Mouse (Mus musculus): Measurements from ENCODE around the gene Vmn1r125. TPM values are rescaled to one million over a fixed set of nuclear protein-coding genes. Genes with fewer than 3 reads are reported as not detected.
"Not testable (repeated sequence)": the region's sequence is repeated elsewhere in the genome, so short reads cannot be mapped to it uniquely, and the experiment has no call there.

Gene Vmn1r125
- total RNA-seq (2014; rRNA removed) (not detected in 2 replicates), polyA plus RNA-seq (2015; fragmentation: Nextera tagmentation; extraction: Ambion mirVana) (not detected in 2 replicates)

DNA sequence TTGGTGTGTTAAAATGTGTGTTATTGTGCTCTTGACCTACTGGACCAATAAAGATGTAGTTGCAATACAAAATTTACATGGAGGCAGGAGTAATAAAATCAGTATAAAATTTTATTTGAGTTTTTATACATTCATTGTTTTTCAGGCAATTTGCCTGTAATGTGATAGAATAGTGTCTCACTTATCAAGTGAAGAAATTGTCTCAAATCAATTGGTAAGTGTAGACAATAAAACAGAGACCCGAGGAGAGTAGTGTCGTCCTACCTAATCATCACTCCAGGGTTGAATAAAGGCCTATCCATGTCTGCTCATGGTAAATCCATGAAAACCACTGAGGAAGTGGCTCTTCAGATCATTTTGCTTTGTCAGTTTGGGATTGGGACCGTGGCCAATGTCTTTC, at the start of gene Vmn1r125:
TSS of gene Vmn1r125 (plus strand) at position 301 of the 400 bp plus-strand sequence.
- H3K36me3 ChIP-seq (ENCODE audit: insufficient read depth); H3K27me3 ChIP-seq (ENCODE audit: insufficient read depth, low read length); ATAC-seq; H3K4me1 ChIP-seq (ENCODE audit: insufficient read depth); H3K9ac ChIP-seq; H3K4me2 ChIP-seq (ENCODE audit: low read depth); H3K27ac ChIP-seq (ENCODE audit: low read depth, low read length); DNase-seq; H3K4me3 ChIP-seq (ENCODE audit: low read depth, low read length); H3K9me3 ChIP-seq (ENCODE audit: low read length): not testable (repeated sequence)
- WGBS: 65% methylated on average over 3 of the region's 3 CpGs

DNA sequence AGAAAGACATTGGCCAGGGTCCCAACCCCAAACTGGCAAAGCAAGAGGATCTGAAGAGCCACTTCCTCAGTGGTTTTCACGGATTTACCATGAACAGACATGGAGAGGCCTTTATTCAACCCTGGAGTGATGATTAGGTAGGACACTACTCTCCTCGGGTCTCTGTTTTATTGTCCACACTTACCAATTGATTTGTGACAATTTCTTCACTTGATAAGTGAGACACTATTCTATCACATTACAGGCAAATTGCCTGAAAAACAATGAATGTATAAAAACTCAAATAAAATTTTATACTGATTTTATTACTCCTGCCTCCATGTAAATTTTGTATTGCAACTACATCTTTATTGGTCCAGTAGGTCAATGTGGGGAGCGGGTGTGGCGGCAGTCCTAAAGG, 11.5 kb upstream of the Vmn1r125 start, which contains the start of gene Vmn1r124:
TSS of gene Vmn1r124 (minus strand) at position 101 of the 400 bp plus-strand sequence.
- not testable (repeated sequence) for H3K9me3 ChIP-seq (ENCODE audit: low read length); H3K4me2 ChIP-seq (ENCODE audit: low read depth); ATAC-seq; H3K9ac ChIP-seq; H3K4me3 ChIP-seq (ENCODE audit: low read depth, low read length); H3K27me3 ChIP-seq (ENCODE audit: insufficient read depth, low read length); H3K36me3 ChIP-seq (ENCODE audit: insufficient read depth); DNase-seq; H3K4me1 ChIP-seq (ENCODE audit: insufficient read depth); H3K27ac ChIP-seq (ENCODE audit: low read depth, low read length)
- 75% methylated on average over 4 of the region's 4 CpGs for WGBS

DNA sequence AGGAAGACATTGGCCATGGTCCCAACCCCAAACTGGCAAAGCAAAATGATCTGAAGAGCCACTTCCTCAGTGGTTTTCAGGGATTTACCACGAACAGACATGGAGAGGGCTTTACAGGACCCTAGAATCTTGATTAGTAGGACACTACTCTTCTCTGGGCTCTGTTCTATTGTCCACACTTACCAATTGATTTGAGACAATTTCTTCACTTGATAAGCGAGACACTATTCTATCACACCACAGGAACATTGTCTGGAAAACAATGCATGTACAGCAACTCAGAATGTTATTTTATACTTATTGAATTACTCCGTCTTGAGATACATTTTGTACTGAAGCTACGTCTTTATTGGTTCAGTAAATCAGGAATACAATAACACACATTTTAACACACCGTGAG, 29.4 kb downstream of the Vmn1r125 start, which contains the start of gene Vmn1r126:
TSS of gene Vmn1r126 (minus strand) at position 101 of the 400 bp plus-strand sequence.
- H3K36me3 ChIP-seq (ENCODE audit: insufficient read depth); H3K9ac ChIP-seq; H3K4me3 ChIP-seq (ENCODE audit: low read depth, low read length); H3K27ac ChIP-seq (ENCODE audit: low read depth, low read length); H3K9me3 ChIP-seq (ENCODE audit: low read length); H3K4me1 ChIP-seq (ENCODE audit: insufficient read depth); H3K27me3 ChIP-seq (ENCODE audit: insufficient read depth, low read length); ATAC-seq; H3K4me2 ChIP-seq (ENCODE audit: low read depth); DNase-seq: not testable (repeated sequence)
- WGBS: no CpG with 5 or more reads among the region's 5 CpGs

DNA sequence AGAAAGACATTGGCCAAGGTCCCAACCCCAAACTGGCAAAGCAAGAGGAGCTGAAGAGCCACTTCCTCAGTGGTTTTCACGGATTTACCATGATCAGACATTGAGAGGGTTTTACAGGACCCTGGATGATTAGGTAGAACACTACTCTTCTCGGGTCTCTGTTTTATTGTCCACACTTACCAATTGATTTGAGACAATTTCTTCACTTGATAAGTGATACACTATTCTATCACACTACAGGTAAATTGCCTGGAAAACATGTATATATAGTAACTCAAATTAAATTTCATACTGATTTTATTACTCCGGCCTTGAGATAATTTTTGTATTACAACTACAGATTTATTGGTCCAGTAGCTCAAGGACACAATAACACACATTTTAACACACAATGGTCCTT, 47.8 kb downstream of the Vmn1r125 start, which contains the start of gene Vmn1r127:
TSS of gene Vmn1r127 (minus strand) at position 101 of the 400 bp plus-strand sequence.
- no CpG with 5 or more reads among the region's 3 CpGs for WGBS
- H3K27me3 ChIP-seq (ENCODE audit: insufficient read depth, low read length); H3K4me2 ChIP-seq (ENCODE audit: low read depth); DNase-seq; H3K36me3 ChIP-seq (ENCODE audit: insufficient read depth); H3K4me3 ChIP-seq (ENCODE audit: low read depth, low read length); H3K4me1 ChIP-seq (ENCODE audit: insufficient read depth); H3K9ac ChIP-seq; H3K9me3 ChIP-seq (ENCODE audit: low read length); ATAC-seq; H3K27ac ChIP-seq (ENCODE audit: low read depth, low read length): not testable (repeated sequence)

Other genes with a start within 250 kb of the Vmn1r125 start
- gene Vmn1r120, start 218.4 kb upstream of the Vmn1r125 start, total RNA-seq (2014; rRNA removed): not detected in 2 replicates
- gene Vmn1r120, start 218.4 kb upstream of the Vmn1r125 start, polyA plus RNA-seq (2015; fragmentation: Nextera tagmentation; extraction: Ambion mirVana): not detected in 2 replicates
- not detected in 2 replicates for gene Vmn1r121, start 173.7 kb upstream of the Vmn1r125 start, total RNA-seq (2014; rRNA removed)
- gene Vmn1r121, start 173.7 kb upstream of the Vmn1r125 start, polyA plus RNA-seq (2015; fragmentation: Nextera tagmentation; extraction: Ambion mirVana): not detected in 2 replicates
- gene Vmn1r122, start 138.1 kb upstream of the Vmn1r125 start, total RNA-seq (2014; rRNA removed): not detected in 2 replicates
- gene Vmn1r122, start 138.1 kb upstream of the Vmn1r125 start, polyA plus RNA-seq (2015; fragmentation: Nextera tagmentation; extraction: Ambion mirVana): not detected in 2 replicates
- gene Vmn1r123, start 110.0 kb upstream of the Vmn1r125 start, total RNA-seq (2014; rRNA removed): not detected in 2 replicates
- gene Vmn1r123, start 110.0 kb upstream of the Vmn1r125 start, polyA plus RNA-seq (2015; fragmentation: Nextera tagmentation; extraction: Ambion mirVana): not detected in 2 replicates
- gene Gm5157, start 81.8 kb upstream of the Vmn1r125 start, total RNA-seq (2014; rRNA removed): not detected in 2 replicates
- gene Gm5157, start 81.8 kb upstream of the Vmn1r125 start, polyA plus RNA-seq (2015; fragmentation: Nextera tagmentation; extraction: Ambion mirVana): not detected in 2 replicates
- gene Vmn1r124, start 11.6 kb upstream of the Vmn1r125 start, total RNA-seq (2014; rRNA removed): not detected in 2 replicates
- not detected in 2 replicates for gene Vmn1r124, start 11.6 kb upstream of the Vmn1r125 start, polyA plus RNA-seq (2015; fragmentation: Nextera tagmentation; extraction: Ambion mirVana)
- gene Vmn1r126, start 29.3 kb downstream of the Vmn1r125 start, total RNA-seq (2014; rRNA removed): not detected in 2 replicates
- gene Vmn1r126, start 29.3 kb downstream of the Vmn1r125 start, polyA plus RNA-seq (2015; fragmentation: Nextera tagmentation; extraction: Ambion mirVana): not detected in 2 replicates
- not detected in 2 replicates for gene Vmn1r127, start 47.7 kb downstream of the Vmn1r125 start, total RNA-seq (2014; rRNA removed)
- not detected in 2 replicates for gene Vmn1r127, start 47.7 kb downstream of the Vmn1r125 start, polyA plus RNA-seq (2015; fragmentation: Nextera tagmentation; extraction: Ambion mirVana)
- not detected in 2 replicates for gene Vmn1r128, start 77.2 kb downstream of the Vmn1r125 start, total RNA-seq (2014; rRNA removed)
- not detected in 2 replicates for gene Vmn1r128, start 77.2 kb downstream of the Vmn1r125 start, polyA plus RNA-seq (2015; fragmentation: Nextera tagmentation; extraction: Ambion mirVana)
- gene Vmn1r129, start 89.1 kb downstream of the Vmn1r125 start, total RNA-seq (2014; rRNA removed): not detected in 2 replicates
- not detected in 2 replicates for gene Vmn1r129, start 89.1 kb downstream of the Vmn1r125 start, polyA plus RNA-seq (2015; fragmentation: Nextera tagmentation; extraction: Ambion mirVana)
- not detected in 2 replicates for gene Gm6882, start 160.6 kb downstream of the Vmn1r125 start, total RNA-seq (2014; rRNA removed)
- gene Gm6882, start 160.6 kb downstream of the Vmn1r125 start, polyA plus RNA-seq (2015; fragmentation: Nextera tagmentation; extraction: Ambion mirVana): not detected in 2 replicates
- gene Vmn1r130, start 239.6 kb downstream of the Vmn1r125 start, total RNA-seq (2014; rRNA removed): not detected in 2 replicates
- gene Vmn1r130, start 239.6 kb downstream of the Vmn1r125 start, polyA plus RNA-seq (2015; fragmentation: Nextera tagmentation; extraction: Ambion mirVana): not detected in 2 replicates